Mouse (Mus musculus): ENCODE measurements around the gene Prss28. TPM values are rescaled to one million over a fixed set of nuclear protein-coding genes. Genes with fewer than 3 reads are reported as not detected.

Prss28 gene
- polyA plus RNA-seq, 1 experiment from 2014 or later: not detected

- no peak for DNase-seq (ENCODE audit: low spot score)
- Histone ChIP-seq H3K4me3 (no peak overlapping the region), H3K27me3 (ENCODE audit: insufficient read depth, poor library complexity, severe bottlenecking) (no peaks in the 10 kb centered on the region), H3K27ac (no peak overlapping the region), H3K9me3 (no peaks in the 10 kb centered on the region), H3K36me3 (no peaks in the 10 kb centered on the region), H3K4me1 (replicated peaks) (no peaks in the 10 kb centered on the region)
- 84% methylated on average over 5 of the region's 5 CpGs for WGBS
Measured at GRCm38 (mm10) chr17:25293495-25293894, 15.0 kb upstream of the Prss28 start.

DNA sequence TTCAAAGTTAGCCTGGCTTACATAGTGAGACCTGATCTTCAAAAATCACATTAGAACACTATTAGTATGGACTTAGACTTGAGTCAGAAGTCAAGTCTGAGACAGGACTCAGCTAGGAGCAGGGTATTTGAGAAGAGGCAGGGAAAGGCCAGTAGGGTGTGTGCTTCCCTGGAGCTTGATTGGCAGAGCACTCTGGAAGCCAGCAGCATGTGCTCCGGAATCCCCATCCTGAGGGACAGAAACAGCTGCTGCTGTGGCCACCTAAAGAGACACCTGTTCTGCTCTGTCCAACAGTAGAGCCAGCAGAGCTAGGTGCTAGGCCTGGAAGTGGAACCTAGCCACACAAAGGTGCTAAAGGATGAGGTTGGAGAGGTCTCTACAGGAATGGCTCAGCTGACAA is 14.3 kb upstream of the Prss28 start:
- no peak overlapping the region for H3K4me3 ChIP-seq
- H3K9me3 ChIP-seq: no peaks in the 10 kb centered on the region
- no peaks in the 10 kb centered on the region for H3K27me3 ChIP-seq (ENCODE audit: insufficient read depth, poor library complexity, severe bottlenecking)
- WGBS: 44% methylated on average over 1 of the region's 1 CpGs
- DNase-seq (ENCODE audit: low spot score): no peak
- H3K4me1 ChIP-seq (replicated peaks): no peaks in the 10 kb centered on the region
- H3K36me3 ChIP-seq: no peaks in the 10 kb centered on the region
- no peak overlapping the region for H3K27ac ChIP-seq

- Histone ChIP-seq H3K27me3 (ENCODE audit: insufficient read depth, poor library complexity, severe bottlenecking) (no peaks in the 10 kb centered on the region), H3K4me1 (replicated peaks) (no peaks in the 10 kb centered on the region), H3K4me3 (no peak within 1 kb of the TSS), H3K9me3 (no peaks in the 10 kb centered on the region), H3K36me3 (no peaks in the 10 kb centered on the region), H3K27ac (no peak within 1 kb of the TSS)
- DNase-seq (ENCODE audit: low spot score): no peak
- 90% methylated on average over 5 of the region's 5 CpGs for WGBS
Measured at GRCm38 (mm10) chr17:25298094-25298493, 10.4 kb upstream of the Prss28 start, which contains the start of gene Prss34. Prss34 (plus strand) TSS chr17:25298394.

DNA sequence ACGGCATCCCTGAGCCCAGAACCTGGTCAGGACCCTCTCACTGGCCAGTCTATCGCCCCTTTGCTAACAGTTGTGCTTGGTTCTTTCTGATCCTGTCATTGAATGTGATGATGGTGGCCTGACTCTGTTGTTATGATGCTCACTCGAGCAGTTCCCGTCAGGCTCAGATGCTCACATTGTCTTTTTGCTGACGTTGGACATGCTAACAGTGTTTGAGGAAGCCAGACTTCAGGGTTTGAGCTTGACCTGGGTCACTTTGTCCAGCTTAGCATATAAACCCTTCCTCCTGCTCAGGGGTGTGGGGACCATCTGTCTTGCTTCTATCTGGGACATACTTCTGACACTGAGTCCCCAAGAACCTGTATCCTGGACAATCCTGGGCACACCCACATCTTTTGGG is 9.9 kb downstream of the Prss28 start, which contains the start of gene Prss29:
TSS of gene Prss29 (plus strand) at position 301 of the 400 bp plus-strand sequence.
- WGBS: 77% methylated on average over 5 of the region's 5 CpGs
- Histone ChIP-seq H3K9me3 (no peaks in the 10 kb centered on the region), H3K36me3 (no peaks in the 10 kb centered on the region), H3K27me3 (ENCODE audit: insufficient read depth, poor library complexity, severe bottlenecking) (peaks cover 2% of the 10 kb centered on the region; the same call in 1 of the 2 replicates), H3K27ac (no peak within 1 kb of the TSS), H3K4me1 (replicated peaks) (peaks cover 4% of the 10 kb centered on the region; the same call in 1 of the 2 replicates), H3K4me3 (no peak within 1 kb of the TSS)
- DNase-seq (ENCODE audit: low spot score): no peak

GRCm38 (mm10) chr17:25320819-25321218 is 12.4 kb downstream of the Prss28 start:
- Histone ChIP-seq H3K4me1 (replicated peaks) (peaks cover 4% of the 10 kb centered on the region; the same call in 1 of the 2 replicates), H3K36me3 (no peaks in the 10 kb centered on the region), H3K27me3 (ENCODE audit: insufficient read depth, poor library complexity, severe bottlenecking) (peaks cover 2% of the 10 kb centered on the region; the same call in 1 of the 2 replicates), H3K9me3 (no peaks in the 10 kb centered on the region), H3K4me3 (no peak overlapping the region), H3K27ac (no peak overlapping the region)
- DNase-seq (ENCODE audit: low spot score): no peak
- 93% methylated on average over 8 of the region's 8 CpGs for WGBS

GRCm38 (mm10) chr17:25322930-25323329 is 14.5 kb downstream of the Prss28 start:
- WGBS: 40% methylated on average over 2 of the region's 2 CpGs
- Histone ChIP-seq H3K4me1 (replicated peaks) (peaks cover 4% of the 10 kb centered on the region; the same call in 1 of the 2 replicates), H3K4me3 (no peak overlapping the region), H3K27me3 (ENCODE audit: insufficient read depth, poor library complexity, severe bottlenecking) (peaks cover 2% of the 10 kb centered on the region; the same call in 1 of the 2 replicates), H3K27ac (no peak overlapping the region), H3K9me3 (no peaks in the 10 kb centered on the region), H3K36me3 (no peaks in the 10 kb centered on the region)
- DNase-seq (ENCODE audit: low spot score): no peak

GRCm38 (mm10) chr17:25332321-25332720 is 23.9 kb downstream of the Prss28 start:
- Histone ChIP-seq H3K4me1 (replicated peaks) (no peaks in the 10 kb centered on the region), H3K27ac (no peak overlapping the region), H3K36me3 (no peaks in the 10 kb centered on the region), H3K4me3 (no peak overlapping the region), H3K27me3 (ENCODE audit: insufficient read depth, poor library complexity, severe bottlenecking) (0 out of 2 replicates have a peak, but pooled peaks cover 14% of the 10 kb centered on the region), H3K9me3 (no peaks in the 10 kb centered on the region)
- DNase-seq (ENCODE audit: low spot score): no peak
- 81% methylated on average over 9 of the region's 9 CpGs for WGBS

DNA sequence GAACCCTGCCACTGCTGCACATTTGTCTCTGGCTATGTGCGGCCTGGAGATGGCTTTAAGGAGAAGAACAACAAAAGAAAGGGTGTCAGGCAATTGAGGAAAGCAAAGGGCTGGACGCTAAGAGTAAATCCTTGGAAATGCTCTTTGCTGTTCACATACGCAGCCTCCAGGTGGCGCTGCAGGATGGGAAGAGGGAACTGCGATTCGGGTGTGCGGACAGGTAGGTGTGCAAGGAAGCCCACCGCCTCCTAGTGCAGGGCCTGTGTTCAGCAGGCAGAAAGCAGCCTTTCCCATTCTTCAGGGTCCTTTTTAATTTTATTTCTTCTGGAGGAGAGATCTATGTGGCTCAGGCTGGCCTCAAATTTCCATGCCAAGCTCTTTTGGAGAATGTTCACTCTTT is 25.5 kb downstream of the Prss28 start:
- WGBS: 2% methylated on average over 8 of the region's 8 CpGs
- no peaks in the 10 kb centered on the region for H3K4me1 ChIP-seq (replicated peaks)
- no peak overlapping the region for H3K4me3 ChIP-seq
- DNase-seq (ENCODE audit: low spot score): peak; percentile 76
- no peaks in the 10 kb centered on the region for H3K36me3 ChIP-seq
- 0 out of 2 replicates have a peak, but pooled peaks cover 14% of the 10 kb centered on the region for H3K27me3 ChIP-seq (ENCODE audit: insufficient read depth, poor library complexity, severe bottlenecking)
- no peaks in the 10 kb centered on the region for H3K9me3 ChIP-seq
- H3K27ac ChIP-seq: no peak overlapping the region

DNA sequence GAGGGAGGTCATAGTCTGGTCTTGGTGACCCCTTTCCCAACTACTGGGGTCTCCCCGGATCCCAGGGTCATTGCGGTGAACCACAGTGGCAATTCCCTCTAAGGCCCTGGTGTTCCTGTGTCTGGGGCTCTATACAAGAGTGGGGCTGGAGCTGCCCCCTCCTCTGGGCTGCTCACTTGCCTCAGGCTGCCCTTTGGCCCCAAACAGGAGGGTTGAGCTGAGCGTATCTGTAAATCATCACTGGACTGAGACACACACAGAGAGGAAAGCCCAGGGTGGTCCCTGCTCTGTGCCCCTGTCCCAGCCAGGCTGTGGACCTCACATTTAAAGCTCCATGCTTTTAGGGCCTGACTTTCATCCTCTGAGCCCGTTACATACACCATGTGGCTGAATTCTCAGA is 29.8 kb downstream of the Prss28 start:
- 0 out of 2 replicates have a peak, but pooled peaks cover 10% of the 10 kb centered on the region for H3K27me3 ChIP-seq (ENCODE audit: insufficient read depth, poor library complexity, severe bottlenecking)
- no peak overlapping the region for H3K4me3 ChIP-seq
- no peaks in the 10 kb centered on the region for H3K9me3 ChIP-seq
- H3K4me1 ChIP-seq (replicated peaks): no peaks in the 10 kb centered on the region
- H3K36me3 ChIP-seq: no peaks in the 10 kb centered on the region
- no peak for DNase-seq (ENCODE audit: low spot score)
- H3K27ac ChIP-seq: no peak overlapping the region
- 80% methylated on average over 4 of the region's 4 CpGs for WGBS

DNA sequence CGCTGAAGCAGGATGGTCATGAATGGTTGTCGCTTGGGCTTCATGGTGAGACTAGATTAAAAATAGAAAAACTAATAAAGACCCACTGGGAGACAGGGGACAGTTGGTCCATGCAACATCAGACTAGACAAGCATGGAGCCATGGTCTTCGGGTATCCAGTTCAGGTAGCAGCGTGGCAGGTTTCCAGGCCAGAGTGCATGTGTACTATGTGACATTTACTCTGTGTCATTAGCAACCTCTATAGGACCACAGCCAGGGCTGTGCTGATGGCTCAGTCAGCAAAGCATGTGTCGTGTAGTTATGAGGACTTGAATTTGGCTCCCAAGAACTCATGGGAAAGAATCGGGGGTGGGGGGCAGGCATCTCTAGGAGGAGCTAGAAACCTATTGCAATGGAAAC is 31.6 kb downstream of the Prss28 start:
- Histone ChIP-seq H3K36me3 (no peaks in the 10 kb centered on the region), H3K27ac (no peak overlapping the region), H3K4me1 (replicated peaks) (no peaks in the 10 kb centered on the region), H3K27me3 (ENCODE audit: insufficient read depth, poor library complexity, severe bottlenecking) (0 out of 2 replicates have a peak, but pooled peaks cover 9% of the 10 kb centered on the region), H3K9me3 (no peaks in the 10 kb centered on the region), H3K4me3 (no peak overlapping the region)
- 90% methylated on average over 6 of the region's 6 CpGs for WGBS
- DNase-seq (ENCODE audit: low spot score): no peak

DNA sequence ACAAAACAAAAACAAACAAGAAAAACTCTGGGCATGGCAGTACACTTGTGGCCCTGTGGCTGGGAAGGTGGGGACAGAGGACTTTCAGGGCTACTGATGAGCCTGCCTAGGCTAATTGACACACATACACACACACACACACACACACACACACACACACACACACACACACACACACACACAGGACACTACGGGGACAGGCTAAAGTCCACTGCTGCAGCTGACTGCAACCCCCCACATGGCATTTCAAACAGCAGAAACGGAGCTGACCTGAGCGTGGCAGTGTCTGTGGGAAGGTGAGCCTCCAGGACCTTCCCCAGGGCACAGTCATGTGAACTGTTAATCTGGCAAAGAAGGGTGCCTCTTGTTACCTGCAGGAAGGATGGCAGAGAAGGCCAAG is 33.0 kb downstream of the Prss28 start:
- no peaks in the 10 kb centered on the region for H3K36me3 ChIP-seq
- no peak overlapping the region for H3K27ac ChIP-seq
- H3K9me3 ChIP-seq: no peaks in the 10 kb centered on the region
- no peak for DNase-seq (ENCODE audit: low spot score)
- H3K27me3 ChIP-seq (ENCODE audit: insufficient read depth, poor library complexity, severe bottlenecking): no peaks in the 10 kb centered on the region
- no peaks in the 10 kb centered on the region for H3K4me1 ChIP-seq (replicated peaks)
- no peak overlapping the region for H3K4me3 ChIP-seq
- WGBS: 63% methylated on average over 3 of the region's 3 CpGs

DNA sequence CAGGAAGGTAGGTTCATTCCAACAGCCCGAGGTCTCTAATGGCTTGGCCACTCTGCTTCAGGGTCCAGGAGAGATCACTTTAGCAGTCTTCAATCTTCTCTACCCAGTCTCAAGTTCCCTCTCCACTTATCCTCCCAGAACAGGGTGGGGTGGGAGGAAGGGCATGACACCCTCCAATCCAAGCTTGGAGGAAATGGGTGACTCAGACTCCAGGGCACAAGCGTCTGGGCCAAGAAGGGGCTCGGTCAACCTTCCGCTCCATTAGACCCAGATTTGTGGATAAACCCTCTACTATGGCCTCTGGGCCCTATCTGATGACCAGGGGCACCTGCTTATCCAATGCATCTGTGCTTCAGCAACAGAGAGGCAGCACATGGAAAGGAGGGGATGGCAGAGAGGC is 37.0 kb downstream of the Prss28 start, which contains the start of gene Tpsab1:
TSS of gene Tpsab1 (minus strand) at position 101 of the 400 bp plus-strand sequence.
- DNase-seq (ENCODE audit: low spot score): no peak
- no peaks in the 10 kb centered on the region for H3K36me3 ChIP-seq
- no peak within 1 kb of the TSS for H3K27ac ChIP-seq
- WGBS: 89% methylated on average over 4 of the region's 4 CpGs
- no peaks in the 10 kb centered on the region for H3K9me3 ChIP-seq
- no peak within 1 kb of the TSS for H3K4me3 ChIP-seq
- H3K27me3 ChIP-seq (ENCODE audit: insufficient read depth, poor library complexity, severe bottlenecking): no peaks in the 10 kb centered on the region
- H3K4me1 ChIP-seq (replicated peaks): no peaks in the 10 kb centered on the region

GRCm38 (mm10) chr17:25361291-25361690 is 52.8 kb downstream of the Prss28 start:
- H3K27me3 ChIP-seq (ENCODE audit: insufficient read depth, poor library complexity, severe bottlenecking): no peaks in the 10 kb centered on the region
- H3K4me1 ChIP-seq (replicated peaks): no peaks in the 10 kb centered on the region
- no peak overlapping the region for H3K4me3 ChIP-seq
- DNase-seq (ENCODE audit: low spot score): no peak
- 74% methylated on average over 2 of the region's 2 CpGs for WGBS
- H3K36me3 ChIP-seq: no peaks in the 10 kb centered on the region
- H3K9me3 ChIP-seq: no peaks in the 10 kb centered on the region
- no peak overlapping the region for H3K27ac ChIP-seq
